Mouse (Mus musculus) thymus, postnatal 36 days (tissue): Measurements from ENCODE around the gene 9130213A22Rik.

Experiments used
- DNase-seq, 2 experiments: peaks; one replicate each; pipeline ENCODE4 v3.0.0; 2022; ENCODE audit warnings: mixed read lengths in 2 of 2

Gene 9130213A22Rik

DNA sequence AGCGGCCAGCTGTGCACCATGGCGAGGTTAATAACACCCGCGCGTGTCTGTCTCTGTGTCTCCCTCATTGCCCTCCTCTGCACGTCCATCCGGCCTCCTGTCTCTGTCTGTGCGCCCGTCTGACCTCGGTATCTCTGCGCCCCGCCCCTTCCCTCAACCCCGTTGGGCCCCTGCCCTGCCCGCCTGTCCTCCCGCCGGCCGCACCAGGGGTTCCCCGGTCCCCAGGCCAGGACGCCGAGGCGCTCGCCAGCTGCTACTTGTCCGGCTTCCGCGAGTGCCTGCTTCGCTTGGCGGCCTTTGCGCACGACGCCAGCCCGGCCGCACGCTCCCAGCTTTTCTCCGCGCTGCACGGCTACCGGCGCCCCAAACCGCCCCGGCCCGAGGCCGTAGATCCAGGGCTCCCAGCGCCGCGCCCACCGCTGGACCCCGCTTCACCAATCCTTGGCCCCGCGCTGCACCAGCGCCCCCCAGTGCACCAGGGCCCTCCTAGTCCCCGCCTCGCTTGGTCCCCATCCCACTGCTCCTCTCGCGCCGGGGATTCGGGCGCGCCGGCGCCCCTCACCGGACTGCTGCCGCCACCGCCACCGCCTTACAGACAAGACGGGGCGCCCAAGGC lies at the start of gene 9130213A22Rik:
Gene 9130213A22Rik (minus strand): TSS at position 254 of the 616 bp plus-strand sequence.
- peak; percentile 83 to 86 for DNase-seq

GRCm38 (mm10) chr11:69171626-69172025 lies 49.2 kb upstream of the 9130213A22Rik start:
- DNase-seq: peak; percentile 26 to 42

DNA sequence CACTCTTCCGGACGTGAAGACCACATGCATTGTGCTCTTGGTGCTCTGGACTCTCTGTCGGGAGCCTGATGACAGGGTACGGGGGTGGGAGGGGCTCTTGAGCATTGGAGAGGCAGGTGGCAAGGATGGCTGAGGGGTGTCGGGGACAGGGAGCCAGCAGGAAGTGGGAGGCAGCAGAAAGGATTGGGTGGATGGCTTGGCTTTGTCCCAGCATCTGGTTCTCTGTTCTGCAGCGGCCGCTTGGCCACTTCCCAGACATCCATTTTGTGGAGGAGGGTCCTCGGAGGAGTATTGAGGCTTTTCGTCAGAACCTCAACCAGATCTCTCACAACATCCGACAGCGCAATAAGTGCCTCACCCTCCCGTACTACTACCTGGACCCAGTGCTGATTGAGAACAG lies 46.9 kb upstream of the 9130213A22Rik start:
- no peak for DNase-seq

GRCm38 (mm10) chr11:69156800-69157199 lies 34.4 kb upstream of the 9130213A22Rik start, which contains the start of gene Alox12b:
TSS of gene Alox12b (plus strand) at chr11:69156989.
- DNase-seq: no peak

GRCm38 (mm10) chr11:69155351-69155750 lies 33.0 kb upstream of the 9130213A22Rik start:
- no peak for DNase-seq

GRCm38 (mm10) chr11:69153831-69154230 lies 31.4 kb upstream of the 9130213A22Rik start:
- no peak for DNase-seq

DNA sequence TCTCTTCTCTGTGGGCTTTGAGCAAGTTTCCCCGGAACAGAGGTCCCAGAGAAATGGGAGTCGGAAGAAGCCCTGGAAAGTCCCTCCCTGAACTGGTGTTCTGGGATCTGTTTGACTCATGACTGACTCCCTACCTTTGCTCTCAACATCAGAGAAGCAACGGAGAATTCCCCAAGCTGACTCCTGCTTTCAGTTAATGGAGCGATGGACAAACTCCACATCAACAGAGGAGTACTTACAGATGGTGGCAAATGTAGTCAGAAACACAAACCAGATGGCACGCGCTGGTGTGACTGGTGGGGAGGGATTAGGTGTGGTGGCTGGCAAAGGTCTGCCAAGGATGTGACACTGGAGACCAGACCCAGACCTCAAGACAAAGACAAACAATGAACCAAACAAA lies 28.6 kb upstream of the 9130213A22Rik start:
- DNase-seq: no peak

DNA sequence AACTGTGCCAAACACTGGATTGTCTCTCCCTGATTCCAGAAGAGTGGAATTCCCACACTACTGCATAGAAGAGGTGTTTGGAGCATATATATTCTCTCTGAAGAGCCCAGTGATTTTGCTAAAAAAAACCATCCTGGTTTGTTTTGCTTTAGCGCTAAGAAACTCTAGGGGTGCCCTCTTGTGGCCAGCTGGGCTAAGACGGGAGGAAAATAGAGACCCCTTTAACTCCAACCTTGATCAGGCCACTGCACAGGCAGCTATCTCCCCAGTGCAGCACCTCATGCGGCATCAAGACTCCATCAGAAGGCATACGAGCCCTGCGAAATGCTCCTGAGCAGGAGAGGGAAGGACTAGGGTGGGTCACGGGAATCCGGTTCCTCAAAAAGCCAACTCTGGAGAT lies 28.1 kb upstream of the 9130213A22Rik start:
- DNase-seq: peak; percentile 68 to 75

- DNase-seq: no peak
Measured at GRCm38 (mm10) chr11:69149728-69150127, 27.3 kb upstream of the 9130213A22Rik start.

DNA sequence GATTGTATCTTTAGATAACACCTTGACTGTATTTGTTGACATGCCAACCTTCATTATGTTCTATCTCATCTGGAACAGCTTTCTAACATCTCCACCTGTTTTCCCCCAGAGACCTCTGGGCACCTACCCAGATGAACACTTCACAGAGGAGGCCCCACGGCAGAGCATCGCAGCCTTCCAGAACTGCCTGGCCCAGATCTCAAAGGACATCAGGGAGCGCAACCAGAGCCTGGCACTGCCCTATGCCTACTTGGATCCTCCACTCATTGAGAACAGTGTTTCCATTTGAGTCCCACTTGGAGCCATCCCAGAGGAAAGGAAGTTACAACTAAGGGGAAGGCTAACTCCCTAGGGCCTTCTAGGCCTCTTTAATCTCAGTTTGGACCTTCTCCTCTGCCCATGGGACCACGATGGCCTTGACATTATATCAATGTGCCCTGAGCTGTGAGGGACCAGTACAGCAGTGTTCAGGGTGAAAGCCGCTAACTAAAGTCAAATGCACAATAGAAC lies 26.1 kb upstream of the 9130213A22Rik start:
- DNase-seq: no peak

DNA sequence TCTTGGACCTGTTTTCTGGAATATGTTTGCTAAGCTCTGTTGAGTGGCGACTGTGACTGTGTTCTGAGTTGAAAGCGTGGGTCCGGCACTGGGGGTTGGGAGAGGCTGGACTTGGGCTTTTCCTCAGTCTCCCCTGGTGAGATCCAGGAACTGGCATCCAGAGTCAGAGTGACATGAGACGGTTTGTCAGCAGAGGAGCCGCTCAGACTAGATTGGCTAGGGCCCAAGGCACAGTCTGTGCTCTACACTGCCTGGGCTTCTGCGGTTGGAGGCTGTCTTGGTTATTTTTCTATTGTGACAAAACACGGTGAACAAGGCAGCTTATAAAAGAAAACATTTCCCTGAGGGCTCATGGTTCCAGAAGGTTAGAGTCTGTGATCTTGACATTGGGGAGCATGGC lies 25.2 kb upstream of the 9130213A22Rik start:
- no peak for DNase-seq

GRCm38 (mm10) chr11:69135361-69135760 lies 13.0 kb upstream of the 9130213A22Rik start:
- DNase-seq: no peak

DNA sequence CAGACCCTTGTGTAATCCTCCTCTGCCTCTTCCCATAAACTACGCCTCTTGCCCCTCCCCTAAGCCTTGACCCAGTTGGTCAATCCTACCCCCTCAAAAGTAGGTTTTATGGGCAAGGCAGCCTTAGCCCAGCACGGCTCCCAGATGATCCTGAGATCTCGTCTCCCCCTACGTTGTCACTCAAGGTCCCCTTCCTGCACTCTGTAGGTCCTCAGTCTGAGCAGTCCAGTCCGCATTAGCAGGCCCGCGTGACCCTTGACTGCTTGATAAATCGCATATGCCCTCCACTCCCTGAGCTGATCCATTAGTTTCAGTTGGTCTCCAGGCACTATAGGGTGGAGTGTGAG lies 12.2 kb upstream of the 9130213A22Rik start:
- DNase-seq: no peak

- peak; percentile 51 to 67 for DNase-seq
Measured at GRCm38 (mm10) chr11:69133923-69134621, 11.7 kb upstream of the 9130213A22Rik start.

- DNase-seq: no peak
Measured at GRCm38 (mm10) chr11:69133566-69133922, 11.2 kb upstream of the 9130213A22Rik start.

GRCm38 (mm10) chr11:69128426-69129122 lies 6.2 kb upstream of the 9130213A22Rik start:
- DNase-seq: no peak

- DNase-seq: no peak
Measured at GRCm38 (mm10) chr11:69126706-69127095, 4.3 kb upstream of the 9130213A22Rik start.

DNA sequence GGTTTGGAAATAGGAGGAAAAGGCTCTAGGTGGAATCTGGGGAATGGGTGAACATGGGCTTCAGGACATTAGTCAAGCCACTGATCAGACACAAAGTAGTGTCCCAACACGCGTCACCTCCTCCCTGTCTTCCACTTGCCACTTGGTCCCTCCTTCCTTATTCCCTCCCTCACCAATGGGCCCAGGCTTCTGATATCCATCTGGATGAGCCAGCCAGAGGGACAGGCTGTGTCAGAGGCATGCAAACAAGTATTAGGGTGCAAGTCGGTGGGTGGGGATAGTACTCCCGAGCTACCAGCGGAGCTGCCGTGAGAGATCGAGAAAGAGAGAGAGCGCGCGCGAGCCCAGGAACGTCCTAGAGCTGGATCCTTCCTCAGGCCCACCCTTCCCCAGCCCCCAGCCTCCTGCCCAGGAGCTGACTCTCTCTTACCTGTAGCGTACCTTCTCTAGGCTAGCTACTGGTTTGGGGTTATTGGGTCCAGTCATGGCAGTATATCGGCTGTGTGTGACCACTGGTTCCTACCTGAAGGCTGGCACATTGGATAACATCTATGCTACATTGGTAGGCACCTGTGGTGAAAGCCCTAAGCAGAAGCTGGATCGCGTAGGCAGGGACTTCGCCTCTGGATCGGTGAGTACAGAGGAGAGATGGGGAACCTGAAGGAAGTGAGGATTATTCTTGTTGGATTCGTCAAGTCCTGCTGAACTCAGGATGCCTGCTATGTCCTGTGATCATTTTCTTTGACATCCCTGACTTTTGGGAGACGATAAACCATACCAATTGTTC lies 3.7 kb upstream of the 9130213A22Rik start:
- DNase-seq: peak in 1 of 2 experiments; percentile 42

DNA sequence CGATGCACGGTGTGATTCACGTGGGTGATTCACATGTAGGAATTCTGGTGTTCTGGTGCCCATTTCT lies 3.3 kb upstream of the 9130213A22Rik start, which contains the start of gene Aloxe3:
Gene Aloxe3 (plus strand): TSS at position 45 of the 67 bp plus-strand sequence.
- no peak for DNase-seq

DNA sequence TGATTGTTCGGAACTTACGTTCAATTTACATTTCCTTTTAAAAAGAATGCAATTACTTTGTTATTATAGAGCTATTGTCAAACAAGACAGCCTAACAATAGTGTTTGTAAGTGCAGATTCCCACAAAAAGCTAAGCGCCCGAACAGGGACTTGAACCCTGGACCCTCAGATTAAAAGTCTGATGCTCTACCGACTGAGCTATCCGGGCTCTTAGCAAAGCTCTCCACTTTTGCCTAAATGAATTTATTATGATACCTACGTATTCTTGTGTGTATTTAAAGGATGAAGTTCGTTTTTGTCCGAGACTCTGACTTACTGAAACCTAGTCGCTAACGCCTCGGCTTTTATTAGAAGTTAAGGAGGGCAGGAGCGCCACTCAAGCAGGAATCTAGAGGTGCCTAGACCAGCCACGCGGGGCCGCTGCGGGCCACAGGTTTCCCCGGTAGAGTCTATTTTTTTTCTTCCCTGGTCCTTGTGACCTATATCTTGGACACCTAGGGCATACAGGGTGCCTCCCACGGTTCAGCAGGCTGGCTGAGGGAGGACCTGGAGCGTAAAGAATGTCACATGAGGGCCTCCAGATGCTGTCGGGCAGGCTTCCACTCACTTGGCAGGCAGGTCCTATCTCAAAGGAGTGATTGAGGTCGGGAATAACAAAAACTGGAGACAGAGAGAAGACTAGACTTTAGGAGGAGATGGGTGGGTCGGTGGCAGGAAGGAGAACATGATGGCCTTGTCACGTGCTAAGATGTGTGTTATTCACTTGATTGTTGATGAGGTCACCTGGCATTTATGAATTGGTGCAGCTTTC lies 2.9 kb upstream of the 9130213A22Rik start:
- peak; percentile 77 to 83 for DNase-seq

- DNase-seq: peak; percentile 56 to 65
Measured at GRCm38 (mm10) chr11:69124498-69124847, 2.1 kb upstream of the 9130213A22Rik start.

DNA sequence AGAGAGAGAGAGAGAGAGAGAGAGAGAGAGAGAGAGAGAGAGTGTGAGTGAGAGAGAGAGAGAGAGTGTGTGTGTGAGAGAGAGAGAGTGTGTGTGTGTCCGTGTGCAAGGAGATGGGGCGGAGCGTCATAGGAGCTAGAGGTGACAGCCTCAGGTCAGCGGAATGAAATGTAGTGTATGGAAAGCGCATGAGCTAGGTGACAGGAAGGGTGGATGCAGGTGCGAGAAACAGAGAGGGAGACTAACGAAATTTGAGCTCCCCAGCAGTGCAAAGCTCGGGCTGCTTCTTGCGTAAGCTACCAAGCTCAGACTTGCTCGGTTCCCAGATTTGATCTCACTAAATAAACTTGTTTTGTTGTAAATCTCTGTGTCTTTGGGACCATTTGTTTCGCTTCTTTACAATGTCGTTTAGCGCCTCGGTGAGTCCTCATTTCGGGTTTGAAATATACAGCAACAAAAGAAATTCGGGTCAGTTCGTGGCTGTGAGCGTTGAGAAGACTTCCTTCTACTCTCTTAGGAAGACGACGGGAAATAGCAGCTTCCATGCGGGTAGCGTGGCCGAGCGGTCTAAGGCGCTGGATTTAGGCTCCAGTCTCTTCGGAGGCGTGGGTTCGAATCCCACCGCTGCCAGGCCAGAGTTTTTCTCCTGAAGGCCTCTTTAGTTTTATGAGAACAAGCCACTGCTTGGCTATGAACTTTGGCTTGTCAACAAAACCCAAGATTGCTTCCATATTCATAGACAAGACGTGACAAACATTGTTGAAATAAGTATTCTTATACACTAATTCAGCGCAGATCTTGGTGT lies 1.5 kb upstream of the 9130213A22Rik start:
- DNase-seq: peak; percentile 79 to 80
